Mouse (Mus musculus): ENCODE data around the gene Ahcyl1. TPM values are rescaled to one million over a fixed set of nuclear protein-coding genes. Genes with fewer than 3 reads are reported as not detected.

Gene Ahcyl1
- total RNA-seq, 4 experiments from 2014 or later: 213 to 241 (median 234) TPM

DNA sequence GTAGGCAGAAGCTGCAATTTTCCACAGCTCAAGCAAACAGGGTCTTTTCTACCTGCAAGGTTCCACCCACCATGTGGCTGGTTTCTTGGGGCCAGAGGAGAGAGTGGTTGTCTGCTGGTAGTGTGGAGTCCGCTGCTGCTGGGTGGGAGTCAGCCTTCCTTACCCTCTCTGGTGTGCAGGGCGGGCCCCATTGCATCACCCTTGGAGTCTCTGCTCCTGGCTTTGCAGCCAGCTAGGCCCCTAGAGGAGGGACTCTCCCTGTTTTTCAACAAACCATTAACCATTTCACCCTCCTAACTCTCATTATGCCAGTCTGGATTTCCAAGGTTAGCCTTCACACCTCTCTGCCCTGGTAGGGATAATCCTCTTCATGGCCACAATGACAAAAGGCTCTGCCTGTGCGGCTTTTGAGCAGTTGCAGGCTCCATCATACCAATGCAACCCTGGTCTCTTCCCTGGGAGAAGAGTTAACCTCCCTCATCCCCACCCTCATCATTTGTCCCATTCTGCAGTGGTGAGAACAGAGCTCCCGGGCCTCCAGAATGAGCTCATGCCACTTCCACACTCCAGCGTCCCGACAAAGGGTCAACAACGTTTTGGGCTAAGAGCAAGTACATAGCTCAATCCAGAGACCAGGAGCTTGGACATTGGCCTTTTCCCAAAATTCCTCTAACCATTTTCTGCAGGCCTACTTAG is 7.5 kb upstream of the Ahcyl1 start:
- no peak for DNase-seq

DNA sequence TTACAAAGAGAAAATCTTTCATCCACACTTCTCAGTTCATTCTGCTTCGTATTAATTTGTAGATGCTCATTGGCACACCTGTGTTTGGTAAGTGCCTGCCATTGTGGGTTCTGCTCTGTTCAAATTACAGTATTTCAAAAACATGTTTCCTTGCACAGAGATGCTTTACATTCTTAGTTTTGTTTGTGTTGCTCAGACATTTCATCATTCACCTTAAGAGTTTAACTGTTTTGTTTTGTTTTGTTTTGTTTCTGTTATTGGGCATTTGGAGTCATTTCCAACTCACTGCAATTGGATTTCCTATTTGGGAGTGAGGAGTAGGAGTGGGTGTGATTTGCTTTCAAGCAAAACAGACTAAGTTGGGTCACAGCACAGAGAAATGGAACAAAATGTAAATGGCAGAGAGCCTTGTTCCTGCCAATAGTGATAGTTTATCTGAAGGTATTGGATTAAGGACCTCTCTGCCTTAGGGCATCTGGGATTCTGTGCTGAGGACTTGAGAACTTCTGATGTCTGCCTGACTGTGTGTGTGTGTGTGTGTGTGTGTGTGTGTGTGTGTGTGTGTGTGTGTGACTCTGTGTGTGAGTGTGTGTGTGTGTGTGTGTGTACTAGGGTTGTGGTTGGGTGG is 5.5 kb upstream of the Ahcyl1 start:
- DNase-seq: no peak

DNA sequence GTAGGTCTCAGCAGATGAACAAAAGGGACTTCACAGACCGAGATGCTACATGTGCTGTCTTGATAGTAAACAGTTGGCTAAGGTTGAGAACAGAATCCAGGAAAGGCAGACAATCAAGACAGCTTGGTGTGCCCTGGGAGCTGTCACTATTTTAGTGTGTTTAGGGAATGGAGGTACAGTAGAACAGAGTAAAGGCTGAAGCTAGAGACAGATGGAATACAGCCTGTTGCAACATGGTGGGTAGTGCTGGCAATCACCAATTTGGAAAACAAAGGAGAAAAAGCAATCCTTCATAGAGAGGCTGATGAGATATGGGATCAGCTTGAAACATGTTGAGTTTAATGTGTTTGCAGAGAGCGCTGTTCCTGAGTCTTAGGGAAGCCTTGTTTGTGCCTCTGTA is 4.3 kb upstream of the Ahcyl1 start:
- no peak for DNase-seq

DNA sequence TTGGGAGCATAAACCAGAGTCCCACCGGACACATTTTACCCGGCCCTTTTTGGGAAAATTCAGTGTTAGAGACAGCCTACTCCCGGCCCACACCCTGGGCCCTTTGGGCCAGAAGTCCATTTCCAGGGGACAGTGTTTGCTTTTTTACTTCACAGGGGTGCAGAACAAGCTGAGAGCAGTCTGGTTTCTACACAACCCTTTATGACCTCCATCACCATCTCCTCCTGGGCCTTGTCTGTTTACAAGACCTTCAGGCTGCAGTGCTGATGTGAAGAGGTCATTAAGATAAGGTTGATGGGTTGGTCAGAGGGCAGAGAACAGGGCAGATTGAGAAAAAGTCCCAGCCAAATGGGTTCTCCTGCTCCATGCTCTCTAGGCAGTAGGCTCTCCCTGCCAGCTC is 550 bp upstream of the Ahcyl1 start:
- no peak for DNase-seq

DNA sequence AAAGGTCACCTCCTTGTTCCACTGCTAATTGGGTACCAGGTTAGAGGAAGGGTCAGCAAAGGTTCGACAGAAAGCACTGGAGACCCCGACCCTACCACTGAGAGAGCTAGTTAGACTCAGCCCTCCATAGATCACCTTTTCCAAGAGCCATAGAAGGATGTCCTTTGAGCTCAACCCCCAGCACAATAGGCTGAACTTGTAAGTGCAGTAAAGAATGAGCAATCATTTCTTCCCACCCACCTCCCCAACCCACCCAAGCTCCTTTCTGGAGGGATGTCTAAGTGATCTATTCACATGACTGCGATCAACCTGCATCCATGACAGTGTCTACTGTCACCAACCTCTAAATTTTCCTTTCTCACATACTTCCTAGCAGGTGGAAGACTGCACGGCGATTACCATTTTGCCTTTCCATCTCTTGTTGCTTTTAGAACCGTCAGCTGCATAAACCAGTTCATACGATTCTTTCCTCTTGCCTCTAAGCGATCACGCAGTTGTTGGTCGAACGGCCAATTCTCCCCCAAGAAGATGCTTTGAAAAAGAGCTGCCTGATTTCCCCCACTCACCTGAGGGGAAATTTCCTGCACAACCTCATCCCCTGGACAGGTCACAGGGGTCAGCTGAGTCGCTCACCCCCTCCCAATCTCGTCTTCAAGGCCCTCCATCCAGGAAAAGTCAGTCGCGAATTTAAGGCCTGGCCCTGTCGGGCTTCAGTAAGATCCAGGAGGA is 977 bp downstream of the Ahcyl1 start:
- DNase-seq: no peak

DNA sequence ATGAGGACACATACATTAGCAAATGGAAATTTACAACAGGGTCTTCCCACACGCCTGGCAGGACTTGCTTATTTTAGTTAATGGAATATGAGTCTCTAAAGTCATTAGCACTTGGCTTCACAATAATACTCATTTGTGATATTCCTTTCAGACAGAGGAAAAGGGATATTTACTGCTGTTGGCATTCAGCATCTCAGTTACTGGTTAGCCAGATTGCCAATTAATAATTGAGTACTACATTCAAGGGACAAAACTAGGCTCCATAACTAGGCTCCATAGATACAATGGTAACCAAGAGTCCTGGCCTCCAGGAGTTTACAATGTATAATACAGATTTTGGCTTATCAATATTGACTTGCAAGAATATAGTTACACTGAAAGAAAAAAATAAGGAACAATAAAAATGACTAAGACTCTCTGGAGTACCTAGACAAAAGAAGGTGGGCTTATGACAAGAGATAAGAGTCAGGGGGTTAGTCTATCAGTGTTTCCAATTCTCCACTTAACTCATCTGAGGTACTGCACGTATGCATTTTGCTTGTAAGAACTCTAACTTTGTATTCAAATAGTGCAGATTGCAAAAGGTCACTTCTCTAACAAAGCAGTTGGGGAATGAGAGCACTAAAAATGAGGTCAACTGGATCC is 2.0 kb downstream of the Ahcyl1 start:
- DNase-seq: no peak

DNA sequence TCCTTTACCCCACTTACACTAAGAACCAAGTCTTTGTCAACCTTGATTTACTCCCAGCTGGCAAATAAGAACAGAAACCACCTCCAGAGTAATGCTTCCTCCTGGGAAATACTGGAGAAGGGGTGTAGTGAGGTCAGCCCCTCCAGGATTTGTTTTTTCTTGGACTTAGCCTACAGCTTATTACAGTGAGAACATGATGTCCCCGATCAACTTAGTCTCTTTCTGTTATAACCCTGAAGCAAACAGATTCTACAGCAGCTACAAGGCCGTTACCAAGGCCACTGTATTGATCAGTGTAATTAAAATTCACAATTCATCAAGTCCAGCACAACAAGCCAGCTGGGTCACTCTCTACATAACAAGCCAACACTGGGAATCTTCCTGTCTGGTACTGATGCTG is 6.0 kb downstream of the Ahcyl1 start:
- peak; percentile 28 for DNase-seq

DNA sequence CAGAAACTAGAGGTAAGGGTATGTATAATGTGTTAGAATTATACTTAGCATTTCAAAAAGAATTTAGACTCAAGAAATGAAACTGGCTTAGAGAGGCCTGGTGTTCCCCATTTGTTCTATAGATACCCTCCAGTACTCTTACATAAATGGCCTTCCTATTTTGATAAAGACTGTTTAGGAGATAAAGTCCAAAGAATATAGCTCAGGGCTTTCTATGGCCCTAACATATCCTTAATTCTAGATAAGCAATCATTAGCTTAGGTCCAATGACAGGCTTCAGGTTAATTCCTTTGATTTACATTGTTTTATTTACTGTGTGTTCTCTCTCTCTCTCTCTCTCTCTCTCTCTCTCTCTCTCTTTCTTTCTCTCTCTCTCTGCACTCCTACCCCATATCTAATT is 7.1 kb downstream of the Ahcyl1 start:
- DNase-seq: no peak

DNA sequence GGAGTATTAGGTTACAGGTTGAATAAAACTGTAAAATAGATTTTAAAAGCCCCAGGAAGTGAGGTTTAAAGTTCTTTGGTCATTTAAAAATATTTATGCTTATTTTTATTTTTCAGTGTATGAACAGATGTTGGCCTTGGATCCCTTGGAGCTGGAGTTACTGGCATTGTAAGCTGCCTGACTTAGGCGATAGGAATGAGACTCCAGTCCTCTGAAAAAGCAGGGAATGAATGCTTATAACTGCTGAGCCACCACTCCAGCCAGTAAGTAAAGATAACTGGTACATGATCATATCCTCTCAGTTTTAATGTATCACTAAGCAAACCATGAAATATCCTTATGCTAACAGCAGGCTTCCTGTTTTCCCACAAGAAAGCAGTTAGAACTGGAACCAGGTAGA is 8.1 kb downstream of the Ahcyl1 start:
- no peak for DNase-seq

DNA sequence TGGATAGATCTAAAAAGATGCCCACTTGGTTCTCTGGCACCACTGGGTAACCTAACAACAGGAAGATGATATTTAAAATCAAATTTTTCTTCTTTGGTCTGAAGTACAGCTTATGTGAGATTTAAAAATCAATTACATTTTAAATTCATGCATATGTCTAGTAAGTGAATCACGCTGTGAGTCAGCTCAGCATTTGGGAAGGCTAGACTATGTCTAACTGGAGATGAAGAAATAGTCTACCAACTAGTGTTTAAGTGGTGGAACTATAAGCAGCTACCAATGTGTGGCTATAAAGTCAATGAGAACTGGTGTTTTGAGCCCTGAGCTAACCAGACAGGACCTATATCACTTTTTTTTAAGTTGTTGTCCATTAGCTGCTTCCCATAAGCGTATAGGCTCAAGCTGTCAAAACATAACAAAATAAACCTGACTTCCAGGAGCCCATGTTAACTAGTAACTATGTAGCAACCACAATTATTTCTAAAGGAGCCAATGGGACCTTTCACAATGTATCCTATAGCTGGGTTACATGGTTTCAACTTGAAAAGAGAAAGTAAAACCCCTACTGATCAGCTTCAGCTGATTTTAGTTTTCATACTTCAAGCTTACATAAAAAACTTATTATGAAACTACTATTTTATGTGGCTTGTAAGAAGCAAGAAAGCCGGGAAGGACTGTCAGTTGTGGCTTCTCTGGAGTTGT is 9.9 kb downstream of the Ahcyl1 start:
- no peak for DNase-seq

DNA sequence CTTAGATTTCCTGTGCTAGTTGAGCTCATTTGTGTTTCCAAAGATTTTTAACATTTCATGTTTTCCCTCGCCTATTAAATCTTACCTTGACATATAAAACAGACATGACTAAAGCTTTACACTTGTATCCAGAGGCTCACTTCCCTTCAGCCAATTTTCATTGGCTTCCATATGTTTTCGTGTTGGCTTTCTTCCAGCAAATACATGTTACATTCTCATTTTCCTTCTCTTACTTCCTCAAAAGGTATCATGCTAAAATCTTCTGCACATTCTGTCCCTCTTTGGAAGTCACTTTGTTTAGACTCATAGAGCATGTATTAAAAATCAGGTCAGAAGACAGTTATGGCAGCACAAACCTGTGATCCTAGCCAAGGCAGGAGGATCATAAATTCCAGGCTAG is 10.7 kb downstream of the Ahcyl1 start:
- no peak for DNase-seq

DNA sequence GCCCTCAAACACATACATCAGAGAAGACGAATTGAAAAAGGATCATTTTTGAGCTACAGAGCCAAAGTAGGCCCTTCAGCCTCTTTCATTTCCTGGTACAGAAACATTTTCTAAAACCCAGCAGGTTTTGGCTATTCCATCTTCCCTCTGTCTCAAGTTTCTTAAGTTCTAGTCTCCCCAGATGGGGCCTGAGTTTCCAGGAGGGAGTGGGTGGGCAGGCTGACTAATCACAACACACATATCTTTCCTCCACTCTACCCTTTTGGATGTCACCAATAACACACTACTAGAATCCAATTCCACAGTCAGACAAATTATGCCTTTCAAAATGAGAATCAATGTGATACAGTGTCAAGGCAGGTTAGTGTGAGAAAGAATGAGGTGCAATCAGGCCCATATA is 12.8 kb downstream of the Ahcyl1 start:
- DNase-seq: no peak

DNA sequence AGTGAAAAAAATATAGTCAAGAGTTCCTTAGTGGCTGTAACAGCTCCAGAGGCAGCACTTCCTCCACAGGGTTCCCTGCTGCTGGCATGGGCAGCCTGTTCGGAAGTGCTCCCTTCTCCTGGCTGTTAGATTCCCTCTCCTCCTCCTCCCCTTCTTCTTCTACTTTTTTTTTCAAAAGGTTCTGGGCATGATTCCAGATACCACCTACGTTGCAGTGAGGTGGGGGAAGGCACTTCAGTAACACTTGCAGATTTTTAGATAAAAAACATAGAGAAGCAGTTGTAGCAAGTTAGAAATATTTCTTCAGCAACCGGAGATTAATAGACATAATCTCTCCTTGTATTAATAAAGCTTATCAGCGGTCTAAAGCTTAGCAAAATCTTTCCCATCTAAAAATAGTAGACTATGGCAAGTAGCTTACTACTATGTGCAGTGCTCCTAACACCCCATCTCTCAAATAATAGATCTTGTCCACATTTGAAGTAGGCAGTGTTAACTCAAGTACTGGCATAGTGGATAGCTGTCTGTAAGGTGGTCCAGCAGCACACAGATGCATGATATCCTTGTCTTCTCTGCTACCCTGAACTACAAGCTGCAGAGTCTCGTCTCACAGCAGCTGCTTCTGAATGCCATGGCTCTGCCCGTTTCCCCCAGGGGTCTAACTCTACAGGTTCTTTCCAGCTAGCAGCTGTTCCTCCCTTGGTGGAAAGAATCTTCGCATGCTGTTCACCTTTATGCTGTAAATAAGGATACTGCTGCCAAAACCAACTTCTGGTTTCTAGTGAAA is 15.4 kb downstream of the Ahcyl1 start:
- DNase-seq: no peak

DNA sequence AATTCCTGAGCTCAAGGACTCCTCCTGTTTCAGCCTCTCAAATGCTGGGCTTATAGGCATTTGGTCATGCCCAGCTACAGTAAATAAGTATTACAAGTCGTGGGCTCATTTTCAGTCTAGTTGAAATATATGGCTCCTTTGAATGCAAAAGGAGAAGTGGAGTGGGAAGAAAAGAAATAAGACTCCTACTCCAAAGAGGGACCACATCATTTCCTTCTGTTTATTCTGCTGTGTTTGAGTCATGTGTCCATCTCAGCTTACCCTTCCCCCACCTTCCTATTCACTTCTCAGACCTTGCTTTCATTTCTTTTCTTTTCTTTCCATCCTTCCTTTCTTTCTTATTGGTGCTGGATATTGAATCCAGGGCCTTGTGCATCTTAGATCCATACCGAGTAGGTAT is 24.9 kb downstream of the Ahcyl1 start:
- DNase-seq: no peak

DNA sequence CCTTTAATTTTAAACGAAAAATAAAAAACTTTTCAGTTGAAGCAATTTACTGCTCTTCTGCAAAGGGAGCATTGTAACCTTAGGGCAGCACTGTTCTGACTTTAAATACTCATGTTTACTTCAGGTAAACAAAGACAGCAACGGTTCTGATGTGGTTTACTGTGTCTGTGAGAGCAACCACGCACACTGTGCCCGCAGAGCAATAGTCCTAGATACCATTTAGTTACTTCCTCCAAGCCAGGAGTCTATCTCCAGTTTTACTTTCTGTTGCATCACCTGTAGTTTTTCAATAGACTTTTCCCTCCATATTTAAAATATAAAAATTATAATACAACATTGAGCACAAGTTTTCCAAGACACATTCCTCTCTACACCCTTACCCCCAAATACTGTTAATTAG is 25.9 kb downstream of the Ahcyl1 start:
- DNase-seq: no peak

DNA sequence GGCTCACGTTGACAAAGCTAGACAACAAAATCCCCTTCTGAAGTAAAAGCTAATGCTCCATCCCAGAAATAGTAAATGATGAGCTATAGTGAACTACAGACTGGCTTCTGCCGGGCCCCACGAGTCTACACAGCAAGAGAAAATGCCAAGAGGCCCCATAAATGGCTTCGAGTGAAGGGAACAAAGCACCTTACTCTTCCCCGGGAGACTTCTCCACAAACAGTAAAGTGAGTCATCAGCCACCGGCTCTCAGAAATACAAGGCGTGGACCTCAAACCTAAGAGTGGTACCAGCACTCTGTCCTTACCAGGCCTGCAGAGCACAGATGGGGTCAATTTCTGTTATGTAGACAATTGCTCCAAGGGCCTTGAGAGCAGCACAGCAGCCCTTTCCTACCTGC is 27.6 kb downstream of the Ahcyl1 start:
- DNase-seq: no peak

DNA sequence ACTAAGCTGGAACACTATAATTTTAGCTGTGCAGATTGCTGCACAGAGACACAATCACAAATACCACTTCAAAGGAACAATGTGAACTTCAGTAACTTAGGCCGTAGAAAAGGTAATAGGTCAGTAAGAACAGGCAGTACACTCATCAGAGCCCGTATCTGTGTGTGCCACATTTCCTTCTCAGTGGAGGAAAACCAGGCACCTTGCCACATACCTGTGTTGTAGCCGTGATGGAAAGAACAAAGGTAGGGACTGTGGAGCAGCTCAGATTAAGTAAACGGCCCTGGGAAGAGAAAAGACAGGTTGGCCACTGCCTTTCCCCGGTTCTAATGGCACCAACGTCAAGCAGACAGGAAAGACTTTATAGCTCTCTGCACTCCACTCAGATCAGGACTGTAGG is 28.9 kb downstream of the Ahcyl1 start:
- no peak for DNase-seq

DNA sequence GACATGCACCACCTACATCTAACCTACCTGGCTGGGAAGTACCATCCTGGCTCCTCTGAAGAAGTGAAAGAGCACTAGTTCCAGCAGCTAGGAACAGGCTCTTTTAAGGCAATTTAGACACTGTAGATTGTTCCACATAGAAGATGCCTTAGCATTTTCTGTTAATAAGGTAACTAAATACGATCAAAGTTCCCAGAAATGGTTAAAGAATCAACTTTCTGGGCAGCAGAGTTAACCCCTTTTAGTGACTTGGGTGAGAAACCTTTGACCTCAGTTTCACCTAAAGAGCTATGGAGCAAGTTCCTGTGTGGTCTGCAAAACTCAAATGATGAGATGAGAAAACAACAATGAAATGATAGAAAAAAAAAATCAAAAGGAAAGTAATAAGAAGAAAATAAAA is 31.7 kb downstream of the Ahcyl1 start:
- DNase-seq: no peak

DNA sequence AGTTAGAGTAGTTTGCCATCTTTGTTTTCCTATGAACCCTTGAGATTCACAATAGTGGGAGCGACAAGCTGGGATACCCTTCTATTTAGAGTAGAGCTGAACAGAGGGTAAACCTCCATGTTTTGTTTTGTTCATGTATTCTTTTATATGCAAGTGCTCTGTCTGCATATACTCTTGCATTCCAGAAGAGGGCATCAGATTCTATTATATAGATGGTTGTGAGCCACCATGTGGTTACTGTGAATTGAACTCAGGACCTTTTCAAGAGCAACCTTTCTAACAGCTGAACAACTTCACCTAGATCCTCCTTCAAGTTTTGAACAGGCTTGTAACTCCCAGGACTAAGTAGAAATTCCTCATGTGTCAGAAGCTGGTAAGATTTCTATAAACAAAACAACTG is 37.4 kb downstream of the Ahcyl1 start:
- DNase-seq: no peak

DNA sequence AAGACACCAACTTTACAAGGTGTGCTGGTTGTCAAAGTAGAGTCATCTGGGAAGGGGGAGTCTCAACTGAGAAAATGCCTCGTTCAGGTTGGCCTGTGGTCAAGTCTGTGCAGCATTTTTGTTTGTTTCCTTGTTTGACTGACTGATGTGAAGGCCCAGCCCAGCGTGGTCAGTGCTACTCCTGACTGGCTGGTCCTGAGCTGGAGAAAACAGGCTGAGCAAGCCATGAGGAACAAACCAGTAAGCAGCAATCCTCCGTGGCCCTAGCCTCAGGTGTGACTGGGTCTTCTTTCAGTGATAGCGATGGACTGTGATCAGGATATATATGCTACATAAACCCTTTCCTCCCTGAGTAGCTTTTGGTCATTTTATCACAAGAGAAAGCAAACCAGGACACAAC is 39.5 kb downstream of the Ahcyl1 start:
- no peak for DNase-seq

DNA sequence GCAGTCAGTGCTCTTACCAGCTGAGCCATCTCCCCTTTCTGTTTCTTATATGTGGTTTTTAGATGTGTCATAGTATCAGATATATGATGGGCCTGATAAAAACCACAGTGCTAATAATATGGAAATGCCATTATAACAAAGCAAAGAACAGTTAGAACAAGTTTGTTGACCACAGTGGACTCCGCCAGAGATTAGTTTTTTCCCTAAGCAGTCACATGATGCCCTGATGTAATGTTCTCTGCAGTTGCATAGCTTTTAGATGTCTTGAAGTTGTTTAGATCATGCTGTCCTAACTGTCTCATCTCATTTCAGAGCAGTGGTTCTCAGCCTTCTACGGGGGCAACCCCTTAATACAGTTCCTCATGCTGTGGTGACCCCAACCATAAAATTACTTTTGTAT is 40.2 kb downstream of the Ahcyl1 start:
- no peak for DNase-seq

DNA sequence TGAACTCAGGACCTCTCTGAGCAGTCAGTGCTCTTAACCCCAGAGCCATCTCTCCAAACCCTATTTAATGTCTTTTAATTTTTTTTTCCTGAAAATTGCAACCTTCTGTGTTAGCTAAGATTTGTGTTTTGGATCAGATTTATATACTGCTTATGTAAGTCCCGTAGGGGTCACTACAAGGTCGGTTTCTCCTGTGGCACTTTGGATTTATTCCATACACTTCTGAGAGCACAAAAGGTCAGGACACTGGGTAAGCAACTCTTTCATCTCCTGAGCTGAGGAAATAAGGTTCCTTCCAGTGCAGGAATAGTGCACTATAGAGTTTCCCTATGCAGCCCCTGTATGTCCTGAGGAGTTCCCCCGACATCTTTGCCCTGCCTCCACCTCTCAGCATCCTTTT is 40.9 kb downstream of the Ahcyl1 start:
- no peak for DNase-seq

All from adrenal gland, adult 8-10 months (tissue).